Mouse (Mus musculus): ENCODE measurements around the gene Cic.
"Not testable (repeated sequence)": the region's sequence is repeated elsewhere in the genome, so short reads cannot be mapped to it uniquely, and the experiment has no call there.

Gene Cic

DNA sequence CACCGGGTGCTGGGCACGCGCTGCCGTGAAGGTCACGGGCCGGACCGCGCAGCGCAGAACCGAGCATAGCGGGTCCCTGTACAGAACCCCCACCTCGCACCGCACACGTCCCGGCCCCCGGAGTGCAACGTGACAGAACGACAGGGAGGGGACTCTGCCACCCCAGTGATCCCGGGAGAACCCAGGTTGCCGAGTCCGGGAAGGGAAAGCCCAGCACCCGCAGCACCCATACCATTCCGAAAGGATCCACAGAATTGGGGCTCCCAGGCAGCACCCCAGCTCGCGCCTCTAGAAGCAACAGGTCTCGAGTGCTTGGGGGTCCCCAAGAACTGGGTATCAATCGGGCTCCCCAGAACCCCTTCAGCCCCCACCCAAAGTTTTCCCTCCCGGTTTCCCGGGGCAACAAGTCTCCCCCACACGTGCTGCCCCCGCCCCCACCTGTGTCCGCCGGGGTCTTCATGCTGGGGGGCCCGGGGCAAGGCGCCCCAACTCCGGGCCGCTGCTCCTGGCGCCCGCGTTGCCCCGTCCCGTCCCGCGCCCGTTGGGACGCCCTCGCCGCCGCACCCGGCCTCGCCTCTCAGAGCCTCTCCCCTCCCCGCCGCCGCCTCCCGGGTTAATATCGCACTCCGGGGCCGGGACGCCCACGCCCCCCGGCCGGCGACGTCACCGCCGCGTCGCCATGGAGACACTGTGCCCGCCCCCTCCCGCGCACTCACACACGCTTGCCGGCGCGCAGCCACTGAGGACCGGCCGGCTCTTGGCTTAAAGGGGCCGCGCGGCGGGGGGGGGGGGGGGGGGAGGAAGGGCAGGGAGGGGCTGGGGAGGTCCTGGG, 17.1 kb upstream of the Cic start, which contains the start of gene Erf:
Gene Erf, minus strand, starts transcription at position 621 of the 832 bp plus-strand sequence.
- CTCF ChIA-PET = interaction anchor here in 1 of 4 experiments (1.0 kb wide), 1 partner anchor 28 kb away, joined by 5 read pairs; no protein-coding TSS in a partner anchor
- POLR2A ChIA-PET = interaction anchor here in 3 of 4 experiments (0.6 to 7.3 kb wide), 21 partner anchors 9 to 187 kb away, joined by 3 to 57 read pairs (median 5); partner anchors contain the start of genes Cic (in 3 of the 3), Gsk3a (in 1 of the 3), Pafah1b3 (in 1 of the 3) and Zfp526 (in 1 of the 3)

GRCm38 (mm10) chr7:25251071-25251791, 16.3 kb upstream of the Cic start:
- ChIA-PET POLR2A (interaction anchor here in 3 of 4 experiments (0.6 to 7.3 kb wide), 21 partner anchors 9 to 54 kb away, joined by 3 to 57 read pairs (median 5); partner anchors contain the start of genes Cic (in 3 of the 3), Pafah1b3 (in 3 of the 3), Gsk3a (in 1 of the 3) and Zfp526 (in 1 of the 3)), CTCF (interaction anchor here in 3 of 4 experiments (0.7 to 1.0 kb wide), 4 partner anchors 26 to 150 kb away, joined by 3 to 5 read pairs (median 4); no protein-coding TSS in a partner anchor)

GRCm38 (mm10) chr7:25251822-25252221, 15.7 kb upstream of the Cic start:
- CTCF ChIA-PET = interaction anchor here in 2 of 4 experiments (0.7 to 1.0 kb wide), 3 partner anchors 27 to 150 kb away, joined by 3 to 5 read pairs (median 3); no protein-coding TSS in a partner anchor
- POLR2A ChIA-PET = interaction anchor here in 3 of 4 experiments (0.6 to 7.3 kb wide), 21 partner anchors 9 to 53 kb away, joined by 3 to 57 read pairs (median 5); partner anchors contain the start of genes Cic (in 3 of the 3), Pafah1b3 (in 3 of the 3), Gsk3a (in 1 of the 3) and Zfp526 (in 1 of the 3)

DNA sequence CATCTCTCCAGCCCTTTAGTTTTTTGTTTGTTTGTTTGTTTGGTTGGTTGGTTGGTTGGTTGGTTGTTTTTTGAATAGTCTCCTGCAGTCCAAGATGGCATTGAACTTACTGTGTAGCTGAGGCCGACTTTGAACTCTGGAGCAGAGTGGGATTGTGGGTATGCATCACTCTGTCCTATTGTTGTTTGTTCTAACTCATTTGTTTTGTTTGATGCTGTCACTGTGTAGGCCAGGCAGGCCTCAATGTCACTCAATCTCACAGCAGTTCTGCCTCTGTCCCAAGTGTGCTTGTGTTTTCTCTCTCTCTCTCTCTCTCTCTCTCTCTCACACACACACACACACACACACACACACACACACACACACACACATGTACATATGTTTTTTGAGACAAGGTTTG, 5.6 kb upstream of the Cic start:
- POLR2A ChIA-PET = interaction anchor here (0.5 to 4.2 kb wide), 8 partner anchors 9 to 418 kb away, joined by 3 to 63 read pairs (median 6); no protein-coding TSS in a partner anchor

DNA sequence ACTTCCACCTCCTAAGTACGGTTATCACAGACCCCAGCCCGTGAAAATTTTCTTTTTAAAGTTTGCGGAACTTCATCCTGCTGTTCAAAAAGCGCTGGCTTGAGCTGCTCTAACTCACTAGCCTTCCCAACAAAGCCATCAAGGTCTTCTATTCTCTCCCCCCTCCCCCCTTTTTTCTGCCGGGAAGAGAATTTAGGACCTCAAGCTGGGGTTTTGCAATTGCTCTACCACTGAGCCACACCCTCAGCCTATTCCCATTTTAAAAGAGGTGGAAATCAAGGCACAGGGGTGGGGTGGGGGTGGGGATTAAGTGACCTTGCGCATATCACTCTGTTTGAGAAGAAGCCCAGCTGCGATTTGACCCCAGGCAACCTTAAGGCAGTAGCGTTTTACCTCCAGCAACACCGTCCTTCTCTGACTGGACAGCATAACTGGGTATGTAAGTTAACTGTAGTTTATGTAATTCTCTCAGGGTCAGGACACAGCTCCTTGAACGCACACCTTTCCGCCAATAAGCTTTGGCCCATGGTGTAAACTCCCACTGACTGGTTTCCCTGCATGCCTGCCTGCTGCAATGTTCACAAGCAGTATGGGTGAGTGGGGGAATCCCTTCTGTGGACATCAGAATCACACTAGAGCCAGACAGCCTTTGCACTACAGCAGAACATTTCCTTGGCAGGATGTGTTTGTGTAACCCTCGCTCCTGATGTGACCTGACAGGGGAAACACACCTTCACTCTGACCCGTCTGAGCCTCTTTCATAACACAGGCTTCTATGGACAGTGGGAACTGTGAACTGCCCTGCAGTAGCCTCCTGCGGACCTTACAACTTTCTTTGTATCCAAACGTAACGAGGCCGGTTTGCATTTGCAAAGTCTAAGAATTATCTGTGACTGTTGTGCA, 3.3 kb upstream of the Cic start:
- POLR2A ChIA-PET = interaction anchor here (0.6 to 6.1 kb wide), 59 partner anchors 8 to 730 kb away, joined by 3 to 63 read pairs (median 4); partner anchors contain the start of genes Pafah1b3 (in 3 of the 4), Zfp526 (in 3 of the 4), Dedd2 (in 2 of the 4) and Gsk3a (in 2 of the 4)
- CTCF ChIA-PET = interaction anchor here (0.6 to 1.5 kb wide), 17 partner anchors 8 to 541 kb away, joined by 3 to 8 read pairs (median 4); partner anchors contain the start of genes Megf8 (in 2 of the 4) and Pafah1b3 (in 1 of the 4)

More for the DNA sequence above, 5.6 kb upstream of the Cic start:
- CTCF ChIA-PET = interaction anchor here in 3 of 4 experiments (0.5 to 2.5 kb wide), 5 partner anchors 16 to 258 kb away, joined by 3 to 14 read pairs (median 4); no protein-coding TSS in a partner anchor

DNA sequence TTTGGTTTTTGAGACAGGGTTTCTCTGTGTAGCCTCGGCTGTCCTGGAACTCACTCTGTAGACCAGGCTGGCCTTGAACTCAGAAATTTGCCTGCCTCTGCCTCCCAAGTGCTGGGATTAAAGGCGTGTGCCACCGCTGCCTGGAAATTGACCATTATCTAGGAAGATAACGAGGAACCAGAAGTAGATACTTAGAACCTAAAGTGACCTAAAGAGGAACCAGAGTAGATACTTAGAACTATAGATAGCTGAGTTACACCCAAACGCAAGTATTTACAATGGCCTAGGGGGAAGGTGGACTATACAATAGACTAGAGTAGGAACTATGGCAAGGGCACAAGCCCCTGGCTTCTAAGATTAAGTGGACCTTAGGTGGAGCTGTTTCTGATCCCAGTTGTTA, 1.8 kb upstream of the Cic start:
- POLR2A ChIA-PET = interaction anchor here (0.6 to 6.1 kb wide), 14 partner anchors 9 to 189 kb away, joined by 3 to 68 read pairs (median 6); partner anchors contain the start of genes Zfp526 (in 2 of the 4) and Dedd2 (in 1 of the 4)
- CTCF ChIA-PET = not testable (repeated sequence)

- POLR2A ChIA-PET = interaction anchor here in 3 of 4 experiments (0.9 to 6.1 kb wide), 14 partner anchors 10 to 190 kb away, joined by 3 to 68 read pairs (median 18); partner anchors contain the start of genes Dedd2 (in 1 of the 3), Gsk3a (in 1 of the 3), Pafah1b3 (in 1 of the 3) and Zfp526 (in 1 of the 3)
- CTCF ChIA-PET = interaction anchor here in 2 of 4 experiments (1.7 to 1.9 kb wide), 2 partner anchors 12 to 50 kb away, joined by 8 to 11 read pairs; partner anchors contain the start of gene Megf8 (in 1 of the 2)
Observed at GRCm38 (mm10) chr7:25266180-25266962, 1.1 kb upstream of the Cic start.

DNA sequence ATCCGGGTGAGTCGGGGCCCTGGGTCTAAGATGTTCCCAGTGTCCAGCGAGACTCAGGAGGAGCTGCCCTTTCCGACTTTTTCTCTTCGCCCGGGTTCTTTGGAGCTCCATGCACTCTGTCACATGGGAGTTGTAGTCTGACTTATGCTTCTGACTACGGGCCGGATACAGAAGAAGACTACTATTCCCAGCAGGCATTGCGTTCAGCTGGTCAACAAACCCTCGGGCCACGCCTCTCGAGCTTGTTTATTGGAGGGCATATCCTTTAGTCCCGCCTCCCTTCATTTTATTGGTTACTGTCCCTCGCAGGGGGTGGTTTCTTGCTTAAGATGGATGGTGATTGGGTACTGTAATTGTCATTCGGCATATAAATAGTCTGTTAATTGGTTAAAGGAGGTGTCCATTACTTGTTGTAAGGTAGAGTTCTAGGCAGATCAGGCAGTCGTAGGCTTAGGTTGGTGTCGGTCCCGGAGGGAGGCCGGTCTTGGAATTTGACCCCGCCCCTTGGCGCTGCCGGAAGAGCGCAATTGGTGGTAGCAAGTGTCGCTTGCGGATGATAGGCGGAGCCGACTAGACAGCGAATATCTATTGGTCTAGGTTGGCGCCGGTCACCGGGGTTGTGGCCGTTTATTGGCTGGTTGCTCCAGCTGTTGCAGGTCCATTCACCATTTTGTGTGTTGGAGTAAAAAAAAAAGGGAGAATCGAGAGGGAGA, 403 bp downstream of the Cic start:
- ChIA-PET CTCF (interaction anchor here (0.6 to 1.9 kb wide), 17 partner anchors 10 to 420 kb away, joined by 3 to 25 read pairs (median 5); partner anchors contain the start of genes Gsk3a (in 1 of the 4), Megf8 (in 1 of the 4) and Rabac1 (in 1 of the 4)), POLR2A (interaction anchor here in 3 of 4 experiments (0.5 to 6.1 kb wide), 79 partner anchors 9 to 502 kb away, joined by 3 to 68 read pairs (median 4); partner anchors contain the start of genes Gsk3a (in 3 of the 3), Megf8 (in 3 of the 3), Pafah1b3 (in 3 of the 3) and Zfp526 (in 3 of the 3))

GRCm38 (mm10) chr7:25268588-25268987, 1.1 kb downstream of the Cic start:
- POLR2A ChIA-PET = interaction anchor here in 3 of 4 experiments (0.7 to 6.1 kb wide), 32 partner anchors 8 to 501 kb away, joined by 3 to 68 read pairs (median 8); partner anchors contain the start of genes Megf8 (in 2 of the 3), Dedd2 (in 1 of the 3), Dmrtc2 (in 1 of the 3) and Gsk3a (in 1 of the 3)

DNA sequence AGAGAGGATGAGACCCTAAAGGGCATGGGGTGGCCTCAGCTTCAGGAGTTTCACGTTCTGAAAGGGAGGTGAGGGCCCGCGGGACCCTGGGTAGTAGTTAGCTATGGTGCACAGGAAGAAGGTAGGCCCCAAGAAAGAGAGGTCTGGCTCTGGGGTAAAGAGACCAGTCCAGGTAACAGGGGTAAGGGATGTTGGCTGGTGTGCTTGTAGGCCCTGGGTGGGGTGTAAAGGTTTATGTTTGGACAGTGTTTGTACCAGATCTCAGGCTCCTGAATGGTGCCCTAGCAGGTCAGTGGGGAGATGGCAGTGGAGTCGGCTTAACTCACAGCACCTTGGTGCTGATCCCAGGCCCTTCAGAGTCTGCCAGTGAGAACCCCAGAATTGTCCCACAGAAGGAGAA, 1.5 kb downstream of the Cic start:
- ChIA-PET CTCF (interaction anchor here in 3 of 4 experiments (0.7 to 1.6 kb wide), 5 partner anchors 9 to 134 kb away, joined by 3 to 6 read pairs (median 4); partner anchors contain the start of gene Megf8 (in 1 of the 3)), POLR2A (interaction anchor here in 3 of 4 experiments (0.6 to 6.1 kb wide), 22 partner anchors 8 to 379 kb away, joined by 3 to 68 read pairs (median 10); partner anchors contain the start of genes Dedd2 (in 1 of the 3), Gsk3a (in 1 of the 3), Megf8 (in 1 of the 3) and Pafah1b3 (in 1 of the 3))

More at GRCm38 (mm10) chr7:25268588-25268987, 1.1 kb downstream of the Cic start:
- CTCF ChIA-PET = interaction anchor here in 3 of 4 experiments (0.8 to 1.6 kb wide), 6 partner anchors 20 to 296 kb away, joined by 3 to 8 read pairs (median 6); partner anchors contain the start of genes Gsk3a (in 1 of the 3) and Rabac1 (in 1 of the 3)

DNA sequence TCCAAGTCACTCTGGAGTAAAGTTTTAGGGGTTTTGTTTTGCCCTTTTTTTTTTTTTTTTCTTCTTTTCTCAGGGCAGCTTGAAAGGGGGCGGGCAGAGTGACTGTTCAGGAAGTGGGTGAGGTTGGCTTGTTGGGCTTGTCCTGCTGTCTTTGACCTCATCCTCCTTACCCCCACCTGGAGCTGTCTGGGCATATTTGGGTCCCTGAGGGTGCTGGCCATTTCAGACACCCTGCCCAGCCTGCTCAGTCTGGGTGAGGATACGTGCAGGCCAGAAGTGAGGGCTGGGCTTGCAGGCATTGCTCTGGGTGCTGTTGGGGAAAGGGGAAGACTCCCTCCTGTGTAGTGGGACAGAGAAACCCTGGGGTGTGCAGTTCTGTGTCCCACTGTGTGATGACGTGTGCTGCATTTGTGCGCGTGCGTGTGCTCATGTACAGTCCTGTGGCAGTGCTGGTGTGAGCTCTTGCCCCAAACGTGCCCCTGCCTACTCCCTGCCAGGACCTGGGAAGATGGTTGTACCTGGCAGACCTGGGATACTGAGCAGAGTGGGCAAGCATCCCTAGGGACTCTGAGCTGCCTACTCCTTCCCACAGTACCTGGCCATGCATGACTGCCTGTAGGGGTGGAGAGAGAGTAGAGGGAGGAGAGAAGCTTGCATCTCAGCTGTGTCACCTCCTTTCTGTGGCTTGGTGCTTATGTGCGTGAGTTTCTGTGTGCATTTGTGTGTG, 2.2 kb downstream of the Cic start:
- ChIA-PET POLR2A (interaction anchor here in 3 of 4 experiments (0.6 to 6.1 kb wide), 25 partner anchors 7 to 135 kb away, joined by 3 to 68 read pairs (median 5); partner anchors contain the start of genes Gsk3a (in 2 of the 3), Dedd2 (in 1 of the 3), Megf8 (in 1 of the 3) and Pafah1b3 (in 1 of the 3)), CTCF (interaction anchor here in 3 of 4 experiments (0.7 to 1.6 kb wide), 7 partner anchors 8 to 164 kb away, joined by 3 to 9 read pairs (median 4); partner anchors contain the start of gene Megf8 (in 1 of the 3))

- ChIA-PET CTCF (interaction anchor here in 2 of 4 experiments (1.1 to 1.6 kb wide), 2 partner anchors 45 to 165 kb away, joined by 3 read pairs; partner anchors contain the start of gene Megf8 (in 1 of the 2)), POLR2A (interaction anchor here in 3 of 4 experiments (1.0 to 2.7 kb wide), 18 partner anchors 9 to 57 kb away, joined by 3 to 13 read pairs (median 4); partner anchors contain the start of genes Gsk3a (in 2 of the 3), Pafah1b3 (in 1 of the 3) and Prr19 (in 1 of the 3))
Observed at GRCm38 (mm10) chr7:25270652-25271633, 3.4 kb downstream of the Cic start.

All from embryonic stem cell, embryonic (primary cell).